Mouse (Mus musculus) gastrocnemius, postnatal 10 days (tissue): ENCODE measurements at regions not wholly inside any gene's neighbourhood (a gene's known extent, or its start where the extent isn't known, plus 50 kb on each side); places are given as distances from the start of the nearest gene placed in this dataset.

Source experiments
- DNase-seq: peaks from one replicate; pipeline ENCODE4 v3.0.0; 2021; ENCODE audit warnings: mixed read lengths

DNA sequence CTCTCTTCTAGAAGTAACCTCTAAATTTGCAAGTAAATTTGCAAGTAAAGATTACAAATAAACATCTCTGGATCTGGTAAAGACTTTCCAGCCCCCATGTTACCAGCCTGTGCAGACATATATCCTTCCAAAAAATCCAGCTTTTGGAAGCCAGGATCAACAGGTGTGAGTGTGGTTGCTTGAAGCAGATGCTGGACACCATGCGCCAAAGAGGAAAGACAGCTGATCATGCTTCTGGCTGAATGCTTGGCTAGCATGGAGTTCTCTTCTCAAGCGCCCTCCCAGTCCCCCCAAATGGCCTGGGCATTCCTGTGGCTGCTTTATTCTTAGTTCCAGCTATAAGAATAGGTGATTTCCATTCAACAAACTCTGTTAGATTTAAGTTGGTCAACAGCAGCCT is 404.9 kb downstream of the Gm45692 start:
- no peak for DNase-seq

DNA sequence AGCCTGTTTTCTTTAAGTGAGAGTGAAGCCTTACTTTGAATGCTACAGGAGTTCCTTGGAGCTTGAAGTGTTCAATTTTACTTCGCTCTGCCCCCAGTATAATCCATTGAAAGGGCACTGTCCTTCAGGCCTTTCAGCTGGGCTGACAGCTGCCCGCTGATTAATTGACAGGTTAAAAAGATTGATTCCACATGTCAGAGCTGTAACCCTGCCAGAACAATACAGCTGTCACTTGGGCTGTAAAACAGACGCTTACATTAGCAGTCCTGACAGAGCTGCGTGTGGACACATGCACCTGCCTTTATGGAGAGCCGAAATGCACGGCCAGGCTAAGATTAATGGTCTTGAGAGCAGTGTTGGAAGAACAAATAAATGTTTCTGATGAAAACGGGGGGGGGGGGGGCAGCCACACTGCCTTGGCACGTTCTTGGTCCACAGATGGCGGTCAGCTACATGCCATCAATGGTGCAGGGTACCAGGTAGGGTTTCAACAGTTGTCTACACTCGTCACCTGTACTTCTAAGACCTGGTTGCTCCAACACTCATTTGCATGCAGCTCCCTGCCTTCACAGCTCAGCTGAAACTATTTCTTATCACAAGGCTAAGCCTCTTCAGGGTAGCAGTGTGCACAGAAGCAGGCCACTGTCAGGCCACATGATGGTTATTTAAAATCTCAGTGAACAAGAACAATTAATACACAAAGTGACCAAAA is 407.3 kb downstream of the Gm45692 start:
- no peak for DNase-seq

DNA sequence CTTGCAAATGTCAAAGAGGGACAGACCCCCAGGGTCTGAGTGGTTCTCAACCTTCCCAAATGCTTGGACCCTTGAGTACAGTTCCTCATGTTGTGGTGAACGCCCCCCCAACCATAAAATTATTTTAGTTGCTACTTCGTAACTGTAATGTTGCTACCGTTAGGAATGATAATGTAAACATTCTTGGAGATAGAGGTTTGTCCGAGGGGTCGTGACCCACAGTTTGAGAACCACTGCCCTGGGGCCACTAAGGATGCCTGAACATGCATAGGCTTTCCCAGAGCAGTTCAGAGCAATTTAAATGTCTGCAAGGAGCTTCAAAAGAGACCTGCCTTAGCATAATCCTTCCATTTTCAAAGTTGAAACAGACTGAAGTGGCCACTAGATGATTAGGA is 407.8 kb downstream of the Gm45692 start:
- DNase-seq, result no peak

DNA sequence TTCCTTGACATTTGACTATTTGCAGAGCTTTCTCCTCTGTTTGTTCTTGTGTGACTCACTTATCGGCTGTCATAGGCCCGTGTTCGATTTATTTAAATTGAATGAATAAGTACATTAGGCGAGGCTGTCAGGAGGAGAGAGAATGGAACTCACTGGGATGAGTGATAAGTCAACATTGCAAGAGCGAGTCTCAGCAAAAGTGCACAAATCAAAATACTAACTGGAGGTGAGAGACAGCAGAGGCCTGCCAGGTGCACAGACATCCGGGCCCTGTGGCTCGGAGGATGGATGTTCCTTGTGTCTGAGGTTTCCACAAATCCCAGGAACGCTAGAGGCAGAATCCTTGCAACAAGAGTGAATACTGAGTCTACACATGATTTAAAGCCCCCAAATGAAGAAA is 410.6 kb downstream of the Gm45692 start:
- DNase-seq, result no peak

DNA sequence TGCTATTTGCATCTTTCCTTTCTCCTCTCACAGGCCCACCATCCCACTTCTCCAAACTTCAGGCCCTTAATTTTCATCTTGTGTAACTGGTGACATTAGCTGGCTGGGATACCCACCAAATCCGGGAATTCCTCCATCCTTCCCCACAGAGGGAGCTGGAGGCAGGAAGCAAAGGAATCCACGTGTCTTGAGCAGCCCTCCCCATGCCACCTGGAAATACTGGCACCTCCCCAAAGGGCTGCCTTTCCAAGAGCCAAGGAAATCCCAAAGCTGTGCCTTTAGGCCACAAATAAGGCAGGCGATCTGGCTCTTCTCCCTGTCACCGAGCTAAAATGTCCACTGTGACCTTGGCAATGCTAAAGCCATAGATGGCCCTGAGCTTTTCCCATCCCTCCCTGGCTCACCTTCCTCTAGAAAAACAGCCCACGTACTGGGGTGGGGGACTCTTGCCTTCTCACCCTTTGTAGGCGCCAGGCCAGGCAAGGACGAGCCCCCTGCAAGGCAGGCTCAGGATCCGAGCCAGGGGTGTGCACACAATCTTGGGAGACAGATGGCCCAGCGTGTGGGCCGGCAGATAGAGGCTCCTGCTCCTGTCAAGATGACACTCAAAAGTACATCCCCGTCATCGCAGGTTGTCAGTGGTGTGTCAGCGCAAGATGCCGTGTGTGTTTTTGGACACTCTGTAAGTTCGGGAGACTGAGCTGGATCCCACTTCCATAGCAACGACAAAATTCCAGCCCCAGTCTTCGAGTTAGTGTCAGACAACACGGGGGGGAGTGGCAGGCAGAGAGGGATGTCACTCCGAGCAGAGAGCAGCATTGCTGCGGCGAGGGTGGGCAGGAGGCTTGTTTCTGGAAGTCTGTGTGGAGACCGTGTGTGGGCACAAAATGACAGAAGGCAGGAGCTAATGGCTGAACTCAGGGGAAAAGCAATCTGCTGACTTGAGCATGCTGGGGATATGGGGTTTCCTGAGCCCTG is 414.4 kb downstream of the Gm45692 start:
- no peak for DNase-seq

DNA sequence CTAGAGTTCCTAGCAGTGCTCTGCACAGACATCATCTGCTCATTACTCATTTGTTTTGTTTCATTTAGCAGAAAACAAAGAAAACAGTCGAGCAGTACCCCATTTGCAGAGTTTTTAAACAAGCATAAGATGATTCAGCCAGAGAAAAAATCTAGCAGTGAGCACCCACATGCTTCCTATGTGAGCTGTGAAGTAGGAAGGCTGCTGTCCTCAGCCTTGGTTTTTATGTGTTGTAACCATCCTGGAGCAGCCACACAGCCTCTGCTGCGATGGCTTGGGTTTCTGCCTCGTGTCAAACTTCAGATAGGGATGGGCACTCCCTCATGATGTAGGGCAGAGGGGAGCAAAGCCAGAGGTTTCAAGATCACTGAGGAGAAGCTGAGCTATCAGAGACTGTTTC is 416.5 kb downstream of the Gm45692 start:
- DNase-seq, result no peak

DNA sequence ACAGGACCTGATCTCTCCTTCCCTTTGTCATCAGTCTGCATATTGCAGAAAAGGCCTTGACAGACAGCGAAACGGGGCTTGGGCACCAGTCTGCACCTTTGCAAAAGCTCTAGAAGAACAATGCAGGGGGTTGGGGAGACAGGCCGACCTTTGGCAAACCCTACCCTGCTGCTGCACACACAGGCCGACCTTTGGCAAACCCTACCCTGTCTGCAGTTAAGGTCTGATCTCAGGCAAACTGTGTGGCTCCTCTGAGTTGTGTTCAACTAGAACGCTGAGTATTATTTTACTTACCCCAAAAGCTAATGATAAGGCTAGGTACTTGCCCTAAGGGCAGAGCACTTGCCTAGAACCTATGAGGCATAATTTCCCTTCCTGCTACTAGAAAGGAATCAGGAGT is 423.4 kb upstream of the Zfp703 start:
- no peak for DNase-seq

DNA sequence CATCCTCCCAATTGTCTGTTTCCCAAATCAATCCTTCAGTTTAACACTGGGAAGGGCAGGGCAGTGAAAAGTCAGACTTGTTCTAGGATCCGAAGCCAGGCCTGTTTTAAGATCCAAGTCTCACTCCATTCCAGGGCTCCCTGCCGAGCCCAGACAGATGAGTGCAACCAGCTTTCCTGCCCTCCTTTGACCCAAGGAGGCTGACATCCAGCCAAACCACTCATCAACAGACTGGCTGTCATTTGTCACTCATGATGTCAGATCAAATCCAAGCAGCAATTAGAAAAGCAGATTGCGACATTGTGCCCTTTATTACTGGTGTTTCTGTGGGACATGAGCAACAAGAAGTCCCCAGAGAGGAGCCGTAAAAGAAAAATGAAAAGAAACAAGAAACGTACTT is 417.9 kb upstream of the Zfp703 start:
- DNase-seq, result peak; percentile 62

DNA sequence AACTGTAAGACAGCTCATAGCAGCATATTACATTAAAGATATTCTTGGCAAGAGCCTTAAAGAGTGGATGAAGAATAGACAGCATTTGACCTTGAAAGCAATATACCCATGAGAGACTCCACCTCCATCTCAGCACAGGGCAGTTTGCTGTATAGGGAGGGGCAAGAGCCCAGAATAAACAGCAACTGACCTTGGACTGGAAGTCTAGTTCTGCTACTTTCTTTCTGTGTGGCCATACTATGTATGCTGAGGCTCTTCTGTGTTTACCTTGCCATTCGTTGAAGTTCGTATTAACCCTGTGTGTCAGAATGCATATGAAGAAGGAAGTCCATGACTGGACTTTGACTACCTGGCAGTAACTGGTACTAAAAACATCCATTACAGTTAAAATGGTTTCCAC is 414.0 kb upstream of the Zfp703 start:
- no peak for DNase-seq

DNA sequence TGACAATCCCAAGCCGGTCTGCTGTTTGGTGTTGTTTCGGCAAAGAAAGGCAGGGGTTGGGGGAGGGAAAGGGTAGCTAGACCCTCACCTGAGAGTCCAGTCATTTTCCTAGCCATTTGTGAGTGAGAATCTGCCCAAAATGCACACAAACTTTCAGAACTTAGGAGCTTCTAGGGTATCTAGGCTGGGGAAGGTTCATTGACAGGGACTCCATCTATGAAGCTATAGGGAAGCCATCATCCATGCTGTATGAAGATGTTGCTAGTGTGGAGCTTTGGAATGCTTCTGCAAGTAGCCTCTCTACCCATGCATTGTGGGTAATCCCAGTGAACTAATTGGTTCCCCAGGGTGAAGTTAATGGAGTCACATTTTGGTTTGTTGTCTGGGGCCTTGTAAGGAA is 412.9 kb upstream of the Zfp703 start:
- DNase-seq, result no peak

DNA sequence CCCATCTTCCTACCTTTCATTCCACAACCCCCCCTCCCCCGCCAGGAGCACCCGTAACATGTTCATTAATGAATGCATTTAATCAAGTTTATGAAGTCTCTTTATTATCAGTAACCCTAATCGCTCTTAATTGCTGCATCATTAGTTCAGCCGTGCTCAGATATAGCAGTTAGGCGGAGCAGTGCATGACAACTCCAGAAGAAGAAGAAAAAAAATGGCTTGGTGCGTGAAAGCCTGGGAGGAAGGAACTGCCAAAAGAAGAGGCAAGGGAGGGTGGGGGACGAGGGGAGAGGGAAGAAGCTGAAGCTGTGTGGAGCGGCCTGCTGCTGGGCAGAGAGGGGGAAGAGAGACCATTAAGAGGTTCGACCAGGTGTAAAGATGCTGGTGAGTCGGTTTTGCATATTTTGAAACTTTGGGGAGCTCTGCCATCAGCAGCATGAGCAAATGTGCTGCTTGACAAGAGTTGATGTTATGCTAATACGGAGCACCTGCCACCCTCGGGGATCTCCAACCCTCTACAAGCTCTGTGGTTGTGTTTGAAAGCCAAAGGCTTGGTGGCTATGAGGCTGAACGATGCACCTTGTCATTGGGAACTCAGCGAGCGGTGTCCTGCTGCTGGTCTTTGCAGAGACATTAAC is 408.6 kb upstream of the Zfp703 start:
- DNase-seq, result no peak

DNA sequence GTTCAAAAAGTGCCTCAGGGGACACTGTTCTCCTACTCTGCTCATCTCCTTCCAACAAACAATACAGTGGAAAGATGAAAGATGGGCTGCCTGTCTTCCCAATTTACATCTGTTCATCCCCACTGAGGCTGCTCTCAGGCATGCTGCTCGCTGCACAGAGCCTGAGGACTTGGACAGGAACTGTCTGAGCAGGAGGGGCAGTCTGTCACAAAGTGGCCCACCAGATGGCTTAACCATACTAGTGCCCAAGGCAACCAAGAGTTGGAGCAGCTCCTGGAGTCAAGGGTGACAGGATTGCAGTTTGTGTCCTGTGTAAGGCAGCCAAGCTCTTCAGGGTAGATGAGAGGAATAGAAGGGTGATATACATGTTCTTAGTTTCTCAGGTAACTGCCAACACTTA is 388.3 kb upstream of the Zfp703 start:
- DNase-seq, result no peak

DNA sequence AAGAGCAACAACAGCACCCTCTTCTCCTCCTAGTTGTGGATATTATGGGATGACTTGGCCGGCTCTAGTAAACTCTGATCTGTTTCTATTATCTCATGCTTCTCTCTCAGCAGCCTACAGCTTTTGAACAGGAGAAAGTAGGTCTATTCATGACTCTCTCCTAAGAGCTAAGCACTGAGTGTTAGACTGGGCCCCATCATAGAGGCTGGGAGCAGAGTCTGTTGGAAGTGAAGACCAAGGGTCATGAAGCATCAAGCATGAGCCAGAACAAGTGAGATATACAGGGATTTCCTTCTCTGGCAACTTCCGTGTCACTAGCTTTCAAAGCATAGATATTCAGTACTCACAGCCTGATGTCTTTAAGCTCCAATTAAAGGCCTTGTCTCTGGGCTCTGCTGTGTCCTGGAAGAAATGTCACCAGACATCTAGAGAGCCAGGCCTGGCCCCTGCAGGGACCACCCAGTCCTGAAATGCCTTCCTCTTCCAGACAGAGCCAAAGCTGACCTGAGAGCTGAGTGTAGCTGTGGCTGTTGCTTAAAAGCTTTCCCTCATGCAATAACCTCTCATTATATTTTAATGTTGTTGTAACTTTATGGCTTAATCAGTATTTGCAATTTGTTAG is 386.4 kb upstream of the Zfp703 start:
- DNase-seq, result no peak

DNA sequence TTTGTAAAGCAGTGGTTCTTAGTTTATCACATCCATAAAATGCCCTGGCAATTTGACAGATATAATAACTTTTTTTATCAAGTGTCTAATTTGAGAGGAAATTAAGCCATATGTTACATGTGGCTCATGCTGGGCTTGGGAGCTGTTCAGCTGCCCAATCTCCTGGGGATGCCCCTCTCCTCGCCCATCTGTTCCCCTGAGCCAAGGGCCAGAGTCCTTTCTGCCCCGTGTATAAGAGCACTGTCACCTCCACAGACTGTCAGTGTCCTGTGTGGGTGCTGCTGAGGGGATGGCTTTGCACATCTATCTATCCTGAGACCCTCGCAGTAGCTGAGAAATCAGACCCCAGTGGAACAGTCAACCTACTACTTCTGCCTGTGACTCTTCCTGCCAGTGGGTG is 385.9 kb upstream of the Zfp703 start:
- DNase-seq, result no peak

DNA sequence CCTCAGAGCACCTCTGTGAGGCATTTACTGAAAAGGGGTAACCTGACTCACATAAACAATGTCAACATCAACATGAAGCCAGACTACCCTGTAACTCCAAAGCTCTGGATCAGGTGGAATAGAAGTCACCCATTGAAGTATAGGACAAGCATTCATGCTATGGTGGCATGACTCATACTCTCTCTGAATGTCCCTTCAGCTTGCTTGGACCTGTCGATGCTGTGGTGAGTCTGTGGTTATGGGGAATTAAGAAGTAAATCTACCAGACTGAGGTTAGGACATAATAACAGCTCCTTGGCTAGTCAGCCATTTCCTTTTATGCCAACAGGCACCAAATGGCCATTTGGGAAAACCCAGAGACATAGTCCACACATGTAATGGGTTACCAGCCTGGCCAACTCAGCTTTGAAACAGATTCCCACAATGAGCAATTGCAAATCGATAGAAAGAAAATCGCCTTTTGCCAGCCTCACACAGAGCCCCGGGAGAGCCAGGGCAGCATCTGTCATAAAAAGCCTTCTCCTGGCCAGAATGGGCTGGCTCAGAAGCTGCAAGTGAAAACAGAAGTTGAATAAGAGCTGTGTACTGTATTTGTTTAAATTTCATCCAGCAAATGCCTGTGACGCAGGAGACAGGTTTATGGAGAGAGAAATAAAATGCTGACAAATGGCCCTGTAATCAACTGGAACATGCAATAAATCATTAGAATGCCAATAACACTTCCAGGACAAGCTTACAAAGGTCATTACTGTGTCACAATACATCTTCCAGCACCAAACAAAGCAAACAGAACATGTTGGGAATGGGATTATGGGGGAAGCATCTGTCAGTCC is 383.4 kb upstream of the Zfp703 start:
- no peak for DNase-seq

DNA sequence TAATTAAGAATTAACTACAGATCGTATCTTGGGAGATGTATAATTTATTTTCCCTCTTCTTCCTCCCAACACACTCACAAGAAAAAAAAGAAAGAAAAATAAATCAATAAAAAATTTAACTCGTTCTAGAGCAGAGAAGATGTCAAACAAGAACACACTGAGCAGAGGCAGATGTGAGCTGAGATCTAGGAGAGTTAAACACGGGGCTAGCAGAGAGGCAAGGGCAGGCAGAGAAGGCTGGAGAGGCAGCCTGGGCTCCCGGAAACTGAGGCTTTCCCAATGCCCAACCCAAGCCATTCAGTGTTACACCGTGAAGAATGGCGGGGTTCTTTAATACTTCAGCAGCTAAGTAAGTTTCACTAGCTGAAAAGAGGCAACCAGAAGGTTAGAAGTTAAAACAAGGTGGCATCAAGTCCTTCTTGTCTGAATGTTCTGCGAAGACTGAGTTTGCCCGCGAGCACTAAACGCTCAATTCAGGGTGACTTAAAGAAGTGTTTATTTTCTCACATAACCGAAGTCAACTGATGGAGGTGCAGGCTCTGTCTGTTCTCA is 382.7 kb upstream of the Zfp703 start:
- DNase-seq, result no peak

DNA sequence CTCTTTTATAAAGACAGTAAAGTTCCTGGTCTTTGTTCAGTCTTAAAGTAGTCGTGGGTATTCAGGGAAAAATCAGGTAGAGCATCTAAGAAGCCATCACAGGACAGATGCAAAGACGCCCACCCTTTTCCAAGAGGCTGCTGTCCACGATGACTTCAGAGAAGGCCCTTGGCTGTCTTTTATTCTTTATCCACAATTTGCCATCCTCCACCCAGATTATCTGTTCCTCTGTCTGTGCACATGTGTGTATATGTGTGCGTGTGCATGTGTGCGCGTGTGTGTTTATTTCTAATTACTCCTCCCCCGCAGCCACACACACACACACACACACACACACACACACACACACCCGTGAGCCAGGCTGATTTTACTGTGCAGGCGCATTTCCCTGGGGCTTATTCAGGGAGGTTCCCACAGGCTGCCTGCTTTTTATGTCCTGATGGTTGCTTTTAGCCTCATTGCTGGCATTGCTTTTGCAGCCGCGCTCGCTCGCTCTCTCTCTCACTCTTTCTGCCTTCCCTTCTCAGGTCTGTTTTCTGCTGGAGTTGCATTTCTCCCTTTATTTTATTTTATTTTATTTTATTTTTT is 381.6 kb upstream of the Zfp703 start:
- DNase-seq, result peak; percentile 5

DNA sequence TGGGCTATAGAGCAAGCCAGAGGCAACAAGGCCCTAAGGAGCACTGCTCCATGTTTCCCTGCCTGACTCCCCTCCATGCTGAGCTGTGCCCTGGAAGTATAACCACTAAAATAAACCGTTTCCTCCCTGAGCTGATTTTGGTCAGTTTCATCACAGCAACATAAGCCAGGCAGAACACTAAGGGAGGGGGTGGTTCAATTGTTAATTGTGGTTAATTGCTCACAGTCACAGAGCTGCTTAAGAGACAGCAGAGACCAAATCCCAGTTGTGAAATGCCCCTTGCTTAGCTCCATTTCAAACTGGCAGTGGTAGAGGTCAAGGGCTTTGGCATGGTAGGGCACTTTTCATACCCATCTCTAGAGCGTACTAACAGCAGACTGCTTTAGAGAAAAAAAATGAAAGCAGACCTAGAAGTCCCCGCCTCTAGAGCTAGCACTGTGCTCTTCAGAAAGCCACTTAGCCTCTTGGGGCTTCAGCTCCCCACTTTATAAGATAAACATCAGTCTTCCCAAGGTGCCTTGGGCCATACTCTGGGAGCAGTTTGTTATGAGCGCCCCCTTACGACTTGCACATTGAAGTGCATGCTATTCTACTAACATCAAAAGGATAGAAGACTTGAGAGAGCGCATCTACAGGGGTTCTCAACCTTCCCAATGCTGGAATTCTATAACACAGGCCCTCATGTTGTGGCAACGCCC is 380.3 kb upstream of the Zfp703 start:
- peak; percentile 8 for DNase-seq

DNA sequence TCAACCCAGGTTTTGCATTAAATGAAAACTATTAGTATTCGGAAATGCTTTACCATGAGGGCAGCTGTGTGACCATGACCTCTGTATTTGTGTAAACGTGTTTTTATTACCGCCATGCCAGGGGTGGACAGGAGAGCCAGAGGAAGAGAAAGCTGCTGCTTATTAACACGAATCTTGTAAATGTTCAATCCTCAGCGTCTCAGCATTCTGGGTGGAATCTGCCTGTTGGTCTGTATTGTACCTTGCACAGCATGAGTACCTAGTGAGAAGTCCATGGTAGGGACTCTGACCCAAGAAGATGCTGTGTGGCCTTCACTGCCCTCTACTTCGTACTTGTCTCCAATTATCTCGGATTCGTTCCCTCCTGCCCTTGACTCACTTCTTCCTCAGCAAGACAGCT is 378.6 kb upstream of the Zfp703 start:
- DNase-seq, result no peak

DNA sequence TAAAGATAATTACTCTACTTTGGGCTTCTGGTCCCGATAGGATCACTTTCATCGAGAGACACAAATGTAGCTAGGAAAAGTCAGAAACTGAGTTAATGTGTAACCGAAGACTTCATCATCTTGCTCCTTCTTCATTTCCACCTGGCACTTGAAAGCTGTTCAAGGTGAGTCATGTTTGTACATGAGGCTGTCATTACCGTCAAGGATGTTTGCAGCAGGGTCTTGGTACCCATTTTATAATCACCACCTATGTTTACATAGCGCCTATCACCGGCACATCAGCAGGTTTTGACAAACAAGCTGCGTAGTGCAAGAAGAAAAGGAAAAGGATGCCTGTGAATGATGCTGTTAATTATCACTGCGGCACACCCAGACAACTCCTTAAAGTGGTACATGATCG is 377.0 kb upstream of the Zfp703 start:
- no peak for DNase-seq
